Mouse (Mus musculus) embryonic fibroblast, embryonic 13.5 days (primary cell): ENCODE measurements at regions not wholly inside any gene's neighbourhood (a gene's known extent, or its start where the extent isn't known, plus 50 kb on each side); places are given as distances from the start of the nearest gene placed in this dataset.

Source experiments
- H3K27ac ChIP-seq: 2 replicates; pipeline ENCODE4 v1.5.1; 2012; ENCODE audit warnings: low read length, control low read depth, inconsistent platforms; ENCODE audit not compliant: insufficient read depth
- H3K4me1 ChIP-seq: 2 replicates; pipeline ENCODE4 v1.6.1; 2011; ENCODE audit warnings: low read length; ENCODE audit not compliant: control insufficient read depth, insufficient read depth
- H3K4me3 ChIP-seq: 2 replicates; pipeline ENCODE4 v1.5.1; 2011; ENCODE audit warnings: mild to moderate bottlenecking, control low read depth, low read length; ENCODE audit not compliant: insufficient read depth
- CTCF ChIP-seq: IDR thresholded peaks from 2 replicates; pipeline ENCODE4 v1.5.1; 2011; ENCODE audit warnings: mild to moderate bottlenecking, control low read depth, low read length, moderate library complexity, borderline replicate concordance; ENCODE audit not compliant: insufficient read depth
- POLR2A ChIP-seq: IDR thresholded peaks from 2 replicates; pipeline ENCODE4 v1.6.1; 2011; ENCODE audit warnings: low read depth, mild to moderate bottlenecking, control low read depth, low read length, moderate library complexity

DNA sequence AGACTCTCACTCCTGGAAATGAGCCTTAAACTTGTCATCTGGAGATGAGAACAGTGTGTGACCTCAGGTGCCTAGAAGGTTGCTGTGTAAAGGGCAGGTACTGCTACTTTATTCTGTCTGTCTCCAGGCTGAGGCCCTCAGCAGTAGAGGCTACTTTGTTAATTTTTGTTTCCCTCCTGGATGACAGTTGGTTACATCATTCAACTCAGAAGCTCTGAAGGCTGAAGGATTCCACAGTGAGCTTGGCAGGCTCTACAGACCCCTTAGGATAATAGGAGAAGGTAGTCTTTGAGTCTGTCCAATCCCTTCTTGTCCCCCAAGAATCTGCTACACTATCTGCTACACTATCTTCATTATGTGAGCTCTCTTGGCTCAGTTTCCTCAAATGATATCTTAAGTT is 269.7 kb downstream of the Tcf7l2 start:
- Histone ChIP-seq H3K4me3 (no peak overlapping the region), H3K27ac (no peak overlapping the region), H3K4me1 (no peaks in the 10 kb centered on the region)
- TF ChIP-seq POLR2A (no peak), CTCF (no peak)

DNA sequence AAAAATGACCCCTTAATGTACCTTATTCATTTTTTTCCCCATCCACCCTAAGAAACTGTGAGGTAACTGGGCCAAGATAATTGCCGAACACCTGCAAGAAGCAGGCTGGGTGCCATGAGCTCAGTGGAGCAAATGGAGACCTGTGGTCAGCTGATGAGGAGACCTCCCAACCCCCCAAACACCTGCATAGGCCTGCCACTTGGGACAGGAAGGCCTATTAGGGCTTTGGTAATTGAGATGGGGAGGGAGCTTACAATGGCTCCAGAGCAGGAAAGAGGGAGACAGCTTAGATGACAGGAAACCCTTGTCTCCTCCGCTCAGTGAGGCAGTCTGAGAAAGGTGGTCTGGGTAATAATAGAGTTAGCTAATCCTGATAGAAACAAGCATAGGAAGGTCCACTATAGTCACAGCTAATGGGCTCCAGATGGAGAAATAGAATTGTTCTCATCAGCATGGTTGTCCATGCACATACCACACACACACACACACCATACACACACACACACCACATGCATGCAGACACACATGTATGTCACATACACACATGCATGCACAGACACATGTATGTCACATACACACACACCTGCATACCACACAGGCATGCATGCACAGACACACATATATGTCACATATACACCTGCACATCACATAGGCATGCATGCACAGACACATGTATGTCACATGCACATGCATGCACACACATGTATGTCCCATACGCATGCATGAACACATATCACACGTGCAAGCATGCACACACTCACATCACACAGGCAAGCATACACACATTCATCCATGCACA is 270.2 kb upstream of the Habp2 start:
- Histone ChIP-seq H3K4me1 (peaks cover 3% of the 10 kb centered on the region; the same call in 1 of the 2 replicates), H3K27ac (no peak overlapping the region), H3K4me3 (no peak overlapping the region)
- TF ChIP-seq POLR2A (no peak), CTCF (no peak)

DNA sequence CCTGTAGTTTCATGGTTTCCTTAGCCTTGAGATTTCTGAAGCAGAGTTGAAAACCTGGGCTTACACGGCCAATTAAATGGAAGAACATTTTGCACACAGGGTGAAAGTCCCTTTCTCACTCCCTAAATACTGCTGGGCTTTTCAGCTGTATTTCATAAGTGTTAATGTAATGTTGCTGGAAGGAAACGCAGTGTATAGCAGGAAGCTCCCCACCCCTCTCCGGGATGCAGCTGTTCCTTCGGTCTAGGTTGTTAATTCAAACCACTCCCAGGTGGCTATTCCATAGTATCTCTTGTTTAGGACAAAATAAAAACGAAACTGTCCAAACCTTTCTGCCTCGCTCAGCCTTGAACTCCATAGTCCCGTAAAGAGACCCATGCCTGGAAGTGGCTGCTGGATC is 269.4 kb upstream of the Habp2 start:
- TF ChIP-seq CTCF = no peak
- TF ChIP-seq POLR2A = no peak
- no peak overlapping the region for H3K27ac ChIP-seq
- peaks cover 4% of the 10 kb centered on the region; the same call in 1 of the 2 replicates for H3K4me1 ChIP-seq
- H3K4me3 ChIP-seq = no peak overlapping the region

DNA sequence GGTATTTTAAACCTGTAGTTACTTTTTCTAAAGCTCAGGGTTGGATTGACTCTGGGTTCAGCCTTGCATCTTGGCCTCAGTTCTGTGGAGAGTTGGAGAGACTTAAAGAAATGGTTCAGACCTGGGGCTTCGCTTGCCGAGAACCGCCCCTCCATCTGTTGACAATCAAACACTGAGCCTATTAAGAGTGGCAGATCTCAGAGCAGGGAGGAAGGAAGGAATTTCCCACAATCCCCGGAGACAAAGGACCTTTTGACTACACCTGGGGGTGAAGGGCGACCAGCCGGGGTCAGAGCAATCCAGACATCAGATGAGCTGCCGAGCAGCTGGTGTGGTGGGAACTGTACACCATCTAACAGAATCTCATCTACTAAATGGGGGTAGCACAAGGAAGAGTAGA is 267.8 kb upstream of the Habp2 start:
- Histone ChIP-seq H3K27ac (no peak overlapping the region), H3K4me3 (no peak overlapping the region), H3K4me1 (peaks cover 8% of the 10 kb centered on the region; the same call in 1 of the 2 replicates)
- TF ChIP-seq POLR2A (no peak), CTCF (no peak)

DNA sequence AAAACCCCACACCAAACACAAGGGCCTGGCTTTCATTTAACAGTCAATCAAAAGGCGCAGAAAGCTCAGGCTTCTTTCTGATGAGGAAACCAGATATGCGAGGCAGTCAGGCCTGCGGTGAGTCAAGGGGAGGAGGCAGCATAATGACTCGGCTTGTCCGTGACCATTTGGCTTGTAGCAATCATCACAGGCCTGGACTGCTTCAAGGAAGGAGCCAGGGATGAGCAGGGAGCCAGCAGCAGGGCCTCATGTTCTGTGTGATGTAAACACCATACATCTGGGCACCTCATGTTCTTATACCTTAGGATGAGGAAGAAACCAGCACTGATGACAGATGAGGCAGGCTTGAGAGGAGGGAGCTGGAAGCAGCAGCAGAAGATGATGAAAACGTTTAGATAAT is 264.6 kb upstream of the Habp2 start:
- TF ChIP-seq POLR2A = no peak
- no peak for TF ChIP-seq CTCF
- peaks cover 8% of the 10 kb centered on the region; the same call in 1 of the 2 replicates for H3K4me1 ChIP-seq
- H3K4me3 ChIP-seq = no peak overlapping the region
- peak overlapping the region; percentile 59 for H3K27ac ChIP-seq

DNA sequence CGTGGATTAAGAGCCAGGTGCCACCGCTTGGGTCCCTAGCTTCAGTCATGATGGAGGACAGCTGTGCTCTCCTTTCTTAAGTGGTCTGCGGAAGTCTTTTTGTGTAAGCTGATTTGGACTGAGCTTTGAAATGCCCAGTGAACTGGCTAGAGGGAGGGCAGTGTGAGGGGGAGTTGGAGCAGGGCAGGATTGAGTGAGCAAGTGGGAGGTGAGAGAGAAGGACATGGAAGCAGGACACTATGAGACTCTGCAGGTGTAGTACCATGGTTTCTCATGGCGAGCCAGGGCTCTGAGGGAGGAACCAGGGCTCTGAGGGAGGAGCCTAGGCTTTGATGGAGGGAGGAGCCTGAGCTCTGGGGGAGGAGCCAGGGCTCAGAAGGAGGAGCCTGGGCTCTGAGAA is 262.3 kb upstream of the Habp2 start:
- TF ChIP-seq POLR2A (no peak), CTCF (no peak)
- Histone ChIP-seq H3K4me1 (peaks cover 11% of the 10 kb centered on the region; the same call in 1 of the 2 replicates), H3K4me3 (no peak overlapping the region), H3K27ac (no peak overlapping the region)

DNA sequence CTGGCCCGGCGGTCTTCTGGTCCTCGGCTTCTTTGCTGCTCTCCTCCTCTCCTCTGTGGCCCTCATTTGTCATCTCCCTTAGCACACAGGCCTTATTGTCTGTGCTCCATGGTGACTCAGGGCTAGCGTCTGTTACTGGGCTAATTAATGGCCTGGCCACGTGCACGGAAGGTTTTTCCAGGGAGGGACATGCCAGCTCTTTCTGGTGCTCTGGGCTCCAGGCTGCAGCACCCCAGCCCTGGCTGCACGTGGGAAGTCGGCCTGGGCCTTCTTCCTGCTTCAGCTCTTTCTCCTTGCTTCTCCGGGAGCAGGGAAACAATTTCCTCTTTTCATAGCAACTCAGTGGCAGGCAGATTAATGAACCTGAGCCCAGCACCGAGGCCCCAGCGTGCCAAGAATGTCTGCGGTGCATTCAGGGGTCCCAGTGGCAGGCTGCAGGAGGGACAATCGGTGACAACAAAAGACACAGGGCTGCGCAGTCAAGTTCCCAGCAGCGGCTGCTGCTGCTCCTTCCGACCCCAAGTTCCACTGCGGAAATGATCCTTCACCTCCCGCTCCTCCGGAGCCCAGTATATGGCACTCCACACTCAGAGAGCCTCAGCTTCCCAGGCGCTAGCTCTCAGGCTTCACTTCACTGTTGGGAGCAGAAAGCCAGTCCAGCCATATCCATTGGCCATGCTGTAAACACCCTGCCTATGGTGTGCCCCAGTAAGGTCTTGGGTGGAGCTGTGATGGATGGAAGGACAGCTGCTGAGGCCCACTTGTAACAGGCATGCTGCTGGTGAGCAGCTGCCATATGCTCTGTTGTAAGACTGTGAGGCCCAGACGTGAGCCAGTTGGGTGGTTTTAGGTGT is 257.3 kb upstream of the Habp2 start:
- TF ChIP-seq CTCF (no peak), POLR2A (no peak)
- Histone ChIP-seq H3K4me1 (0 out of 2 replicates have a peak, but pooled peaks cover 4% of the 10 kb centered on the region), H3K4me3 (no peak overlapping the region), H3K27ac (no peak overlapping the region)

DNA sequence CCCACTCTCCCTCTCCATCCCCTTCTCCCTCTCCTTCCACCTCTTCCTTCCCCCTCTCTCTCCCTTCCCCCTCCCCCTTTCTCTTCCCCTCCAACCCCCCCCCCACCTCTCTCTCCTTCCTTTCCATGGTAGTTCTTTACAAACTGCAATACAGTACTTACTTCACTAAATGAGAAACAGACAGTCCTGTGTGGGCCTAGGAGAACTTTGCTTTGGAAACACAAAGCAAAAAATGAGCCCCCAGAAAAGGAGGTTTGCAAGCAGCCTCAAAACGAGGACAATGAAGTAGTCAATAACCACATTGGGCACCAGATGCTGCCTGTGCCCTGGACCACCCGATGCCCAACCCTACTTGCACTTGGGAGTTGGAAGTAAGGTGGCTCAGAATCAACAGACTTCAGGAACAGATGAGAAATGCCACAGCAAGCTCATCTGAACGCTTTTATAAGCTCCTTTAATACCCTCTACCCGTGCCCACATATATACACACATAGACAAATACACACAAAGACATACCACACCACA is 256.5 kb upstream of the Habp2 start:
- TF ChIP-seq POLR2A (no peak), CTCF (no peak)
- Histone ChIP-seq H3K4me3 (no peak overlapping the region), H3K4me1 (0 out of 2 replicates have a peak, but pooled peaks cover 4% of the 10 kb centered on the region), H3K27ac (no peak overlapping the region)

DNA sequence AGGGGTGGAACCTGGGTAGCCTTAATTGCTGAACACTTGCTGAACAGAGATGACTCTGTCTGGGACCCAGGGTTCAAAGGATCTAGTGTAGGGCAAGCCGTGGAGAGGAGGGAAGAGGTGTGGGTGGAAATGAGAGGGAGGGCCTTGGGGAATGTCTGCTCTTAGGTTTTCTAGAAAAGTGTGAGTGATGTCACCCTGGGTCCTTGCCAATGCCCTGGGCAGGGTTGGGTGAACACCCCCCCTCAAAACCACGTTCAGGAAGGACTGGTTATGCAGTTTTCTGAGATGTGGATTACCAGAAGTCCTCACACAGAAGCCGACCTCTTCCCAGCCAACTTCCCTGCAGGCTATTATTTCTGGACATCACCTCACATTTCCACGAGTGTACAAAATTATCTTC is 252.4 kb upstream of the Habp2 start:
- Histone ChIP-seq H3K27ac (no peak overlapping the region), H3K4me1 (0 out of 2 replicates have a peak, but pooled peaks cover 2% of the 10 kb centered on the region), H3K4me3 (no peak overlapping the region)
- TF ChIP-seq POLR2A (no peak), CTCF (no peak)

DNA sequence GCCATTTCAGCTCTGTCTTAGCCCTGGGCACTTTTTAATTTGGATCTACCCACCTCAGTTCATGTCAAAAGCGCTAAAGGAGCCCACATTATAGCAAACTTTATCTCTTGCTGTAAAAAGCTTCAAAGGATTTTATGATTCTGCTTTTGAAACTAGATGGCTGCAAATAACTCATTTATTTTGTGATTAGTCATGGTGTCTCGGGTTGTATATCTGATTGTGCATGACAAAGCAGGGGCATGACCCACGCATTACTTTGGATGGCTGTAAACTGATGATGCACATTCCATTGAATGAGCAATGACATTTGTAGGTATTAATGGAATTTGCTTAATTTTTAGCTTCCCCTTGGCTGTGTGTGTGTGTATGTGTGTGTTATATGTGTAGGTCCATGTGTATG is 249.4 kb upstream of the Habp2 start:
- Histone ChIP-seq H3K27ac (no peak overlapping the region; the same call in 1 of the 2 replicates), H3K4me1 (0 out of 2 replicates have a peak, but pooled peaks cover 2% of the 10 kb centered on the region), H3K4me3 (no peak overlapping the region)
- no peak for TF ChIP-seq CTCF
- no peak for TF ChIP-seq POLR2A
